Mouse (Mus musculus) liver, embryonic 16.5 days (tissue): Measurements from ENCODE around the gene Tyk2. TPM values are rescaled to one million over a fixed set of nuclear protein-coding genes. Genes with fewer than 3 reads are reported as not detected.

Experiments
- ATAC-seq: fragments of 200-750 bp; cut with Nextera tagmentation; 2 replicates; pipeline ENCODE4 v1.8.0; 2017; ENCODE audit warnings: low read depth, mild to moderate bottlenecking, moderate number of reproducible peaks, moderate library complexity
- H3K27ac ChIP-seq: fragments of 300-500 bp; sonication (generic); 2 replicates; pipeline ENCODE4 v1.5.1; 2014; ENCODE audit warnings: mild to moderate bottlenecking, low read length
- H3K27me3 ChIP-seq: fragments of 300-500 bp; sonication (generic); 2 replicates; pipeline ENCODE4 v1.6.1; 2014; ENCODE audit warnings: low read depth, low read length, mixed read lengths; ENCODE audit not compliant: control insufficient read depth, insufficient read depth
- H3K36me3 ChIP-seq: fragments of 300-500 bp; sonication (generic); 2 replicates; pipeline ENCODE4 v1.6.1; 2014; ENCODE audit warnings: mild to moderate bottlenecking; ENCODE audit not compliant: control insufficient read depth, insufficient read depth
- H3K4me1 ChIP-seq: fragments of 300-500 bp; sonication (generic); 2 replicates; pipeline ENCODE4 v1.6.1; 2014; ENCODE audit warnings: low read depth, low read length, mixed read lengths; ENCODE audit not compliant: control insufficient read depth
- H3K4me2 ChIP-seq: fragments of 300-500 bp; sonication (generic); 2 replicates; pipeline ENCODE4 v1.6.1; 2014; ENCODE audit warnings: low read depth, low read length, mixed read lengths
- H3K4me3 ChIP-seq: fragments of 300-500 bp; sonication (generic); 2 replicates; pipeline ENCODE4 v1.5.1; 2014; ENCODE audit warnings: low read depth, mild to moderate bottlenecking, low read length
- H3K9ac ChIP-seq: fragments of 300-500 bp; sonication (generic); 2 replicates; pipeline ENCODE4 v1.6.1; 2014; ENCODE audit warnings: low read depth, low read length
- H3K9me3 ChIP-seq: fragments of 300-500 bp; sonication (generic); replicated peaks from 2 replicates; pipeline ENCODE4 v1.6.1; 2016; ENCODE audit warnings: low read length; ENCODE audit not compliant: control insufficient read depth
- WGBS: fragments of 180-500 bp; shearing (Covaris S2); extraction: QIAGEN DNeasy Blood & Tissue Kit; methylation state at CpG from one replicate; pipeline ENCODE4 v1.1.7; 2014; ENCODE audit not compliant: insufficient replicate concordance; 5-methylcytosine and 5-hydroxymethylcytosine counted together
- polyA plus RNA-seq: library from polyadenylated mRNA; unstranded; fragments of >200 nt; fragmentation: Nextera tagmentation; extraction: Ambion mirVana; gene quantifications from 2 replicates; pipeline ENCODE4 v1.2.1, GENCODE M21; 2015

Gene Tyk2
- polyA plus RNA-seq, 1 experiment from 2014 or later: 8.9 TPM

DNA sequence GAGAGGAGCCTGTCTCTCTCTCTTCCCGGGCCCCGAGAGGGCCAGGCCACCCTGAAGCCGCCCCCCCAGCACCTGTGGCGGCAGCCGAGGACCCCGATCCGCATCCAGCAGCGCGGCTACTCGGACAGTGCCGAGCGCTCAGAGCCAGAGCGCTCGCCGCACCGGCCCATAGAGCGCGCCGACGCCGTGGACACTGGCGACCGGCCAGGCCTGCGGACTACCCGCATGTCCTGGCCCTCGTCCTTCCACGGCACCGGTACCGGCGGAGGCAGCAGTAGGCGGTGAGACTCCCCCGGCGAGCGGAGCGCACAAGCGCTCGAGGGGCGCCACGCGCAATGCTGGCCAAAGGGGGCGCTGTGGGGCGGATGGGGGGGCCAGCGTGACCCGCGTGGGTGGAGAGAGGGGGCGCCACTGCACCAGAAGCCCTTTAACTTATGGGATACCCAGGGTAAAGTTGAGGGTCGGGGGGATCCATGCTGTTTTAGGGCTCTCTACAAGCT is 35.0 kb upstream of the Tyk2 start:
- Histone ChIP-seq H3K4me3 (peak overlapping the region; percentile 53), H3K27ac (no peak overlapping the region), H3K36me3 (no peaks in the 10 kb centered on the region), H3K4me2 (peak overlapping the region; percentile 61), H3K4me1 (peaks cover 56% of the 10 kb centered on the region), H3K9me3 (no peaks in the 10 kb centered on the region), H3K9ac (peak overlapping the region; percentile 41; the same call in 1 of the 2 replicates), H3K27me3 (peaks cover 57% of the 10 kb centered on the region)
- WGBS: under 1% methylated on average over 46 of the region's 47 CpGs
- no peak for ATAC-seq

GRCm38 (mm10) chr9:21165041-21165951 is 34.3 kb upstream of the Tyk2 start, which contains the start of gene Pde4a:
TSS of gene Pde4a (plus strand) at chr9:21165714.
- Histone ChIP-seq H3K9ac (peak within 1 kb of the TSS; percentile 41; the same call in 1 of the 2 replicates), H3K27ac (no peak within 1 kb of the TSS), H3K36me3 (no peaks in the 10 kb centered on the region), H3K27me3 (peaks cover 57% of the 10 kb centered on the region), H3K9me3 (no peaks in the 10 kb centered on the region), H3K4me3 (peak within 1 kb of the TSS; percentile 53), H3K4me2 (peak within 1 kb of the TSS; percentile 61), H3K4me1 (peaks cover 60% of the 10 kb centered on the region)
- under 1% methylated on average over 85 of the region's 86 CpGs for WGBS
- ATAC-seq: no peak

- H3K4me1 ChIP-seq: peaks cover 60% of the 10 kb centered on the region
- H3K9ac ChIP-seq: no peak overlapping the region
Measured at GRCm38 (mm10) chr9:21164072-21164471, 33.0 kb upstream of the Tyk2 start.

GRCm38 (mm10) chr9:21163086-21164050 is 32.3 kb upstream of the Tyk2 start:
- no peak for ATAC-seq
- WGBS: 41% methylated on average over 11 of the region's 11 CpGs

More at GRCm38 (mm10) chr9:21164072-21164471, 33.0 kb upstream of the Tyk2 start:
- no peak for ATAC-seq
- peaks cover 57% of the 10 kb centered on the region for H3K27me3 ChIP-seq
- H3K4me2 ChIP-seq: no peak overlapping the region
- H3K36me3 ChIP-seq: no peaks in the 10 kb centered on the region
- no peak overlapping the region for H3K4me3 ChIP-seq
- 2% methylated on average over 26 of the region's 26 CpGs for WGBS
- H3K9me3 ChIP-seq: no peaks in the 10 kb centered on the region
- no peak overlapping the region for H3K27ac ChIP-seq

DNA sequence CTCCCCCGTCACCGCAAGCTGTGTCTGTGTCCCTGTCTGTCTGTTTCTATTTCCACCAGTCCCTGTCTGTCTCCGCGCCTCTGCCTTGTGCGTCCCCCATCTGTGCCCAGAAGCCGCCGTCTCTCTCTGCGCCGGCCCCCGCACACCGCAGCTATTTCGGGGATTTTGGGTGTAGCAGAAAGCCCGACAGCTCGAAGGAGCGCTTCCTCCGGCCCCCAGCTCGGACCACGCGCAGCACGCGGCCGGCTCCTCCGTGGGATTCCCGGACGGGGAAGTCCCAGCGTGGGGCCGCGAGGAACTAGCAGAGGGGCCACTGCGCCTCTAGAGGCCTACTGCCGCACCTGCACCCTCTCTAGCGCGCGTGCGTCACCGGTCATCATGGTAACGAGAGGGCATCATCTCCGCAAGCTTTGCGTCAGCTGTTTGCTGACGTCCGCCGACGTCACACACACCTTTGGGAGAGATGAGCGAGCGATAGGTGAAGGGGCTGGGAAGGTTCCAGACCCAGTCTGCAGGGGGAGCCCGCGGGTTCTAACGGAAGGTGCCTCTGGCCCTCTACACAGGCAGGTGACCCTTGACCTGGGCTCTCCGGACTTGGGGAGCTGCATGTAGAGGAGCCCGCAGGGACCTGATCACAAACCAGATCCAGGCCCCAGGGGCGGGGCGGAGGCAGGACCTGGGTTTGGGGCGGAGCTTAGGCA is 30.3 kb upstream of the Tyk2 start:
- Histone ChIP-seq H3K9me3 (no peaks in the 10 kb centered on the region), H3K36me3 (no peaks in the 10 kb centered on the region), H3K4me1 (peaks cover 35% of the 10 kb centered on the region), H3K9ac (peak overlapping the region; percentile 76), H3K4me2 (peak overlapping the region; percentile 92), H3K27me3 (peaks cover 48% of the 10 kb centered on the region), H3K4me3 (peak overlapping the region; percentile 68), H3K27ac (no peak overlapping the region; the same call in 1 of the 2 replicates)
- under 1% methylated on average over 52 of the region's 52 CpGs for WGBS
- peak; percentile 77 for ATAC-seq

More at GRCm38 (mm10) chr9:21163086-21164050, 32.3 kb upstream of the Tyk2 start:
- Histone ChIP-seq H3K27me3 (peaks cover 57% of the 10 kb centered on the region), H3K27ac (no peak overlapping the region), H3K9me3 (no peaks in the 10 kb centered on the region), H3K4me2 (no peak overlapping the region), H3K4me1 (peaks cover 53% of the 10 kb centered on the region), H3K9ac (no peak overlapping the region), H3K36me3 (no peaks in the 10 kb centered on the region), H3K4me3 (no peak overlapping the region)

DNA sequence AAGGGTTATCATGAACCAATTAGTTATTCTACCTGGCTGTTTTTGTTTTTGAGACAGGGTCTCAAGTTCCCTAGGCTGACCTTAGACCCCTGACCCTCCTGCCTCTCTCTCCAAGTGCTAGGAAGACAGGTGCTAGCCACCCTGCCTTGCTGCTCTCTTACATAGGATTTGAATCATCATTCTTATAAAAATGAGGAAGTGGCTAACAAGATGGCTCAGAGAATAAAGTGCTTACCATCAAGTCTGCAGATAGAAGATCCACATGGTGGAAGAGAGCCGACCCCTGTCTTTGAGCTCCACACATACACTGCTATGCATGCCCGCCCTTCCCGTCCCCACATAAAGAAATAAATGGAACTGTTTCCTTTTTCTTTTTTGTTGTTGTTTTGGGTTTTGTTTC is 23.7 kb upstream of the Tyk2 start:
- H3K27me3 ChIP-seq: no peaks in the 10 kb centered on the region
- H3K36me3 ChIP-seq: no peaks in the 10 kb centered on the region
- ATAC-seq: no peak
- no peak overlapping the region for H3K9ac ChIP-seq
- peaks cover 16% of the 10 kb centered on the region for H3K4me1 ChIP-seq
- 59% methylated on average over 3 of the region's 3 CpGs for WGBS
- no peak overlapping the region for H3K4me2 ChIP-seq
- no peaks in the 10 kb centered on the region for H3K9me3 ChIP-seq
- H3K4me3 ChIP-seq: no peak overlapping the region
- no peak overlapping the region for H3K27ac ChIP-seq

DNA sequence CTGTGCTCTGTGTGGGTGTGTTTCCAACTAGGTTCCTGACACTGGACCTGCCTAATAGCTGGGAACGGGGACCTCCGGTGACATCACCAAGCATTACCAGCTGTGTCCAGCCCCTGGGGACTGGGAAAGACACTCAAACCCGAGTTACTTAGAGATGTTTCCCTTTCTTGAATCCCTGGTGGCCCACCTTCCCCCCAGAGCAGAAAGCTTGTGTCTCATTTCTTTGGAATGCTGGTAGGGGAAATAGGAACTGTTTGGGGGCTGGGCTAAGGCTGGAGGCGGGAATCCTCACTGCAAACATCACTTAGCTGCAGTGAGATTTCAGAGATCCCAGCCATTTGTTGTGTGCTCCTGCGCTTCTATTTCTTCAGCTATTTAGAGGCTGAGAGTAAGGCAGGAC is 22.8 kb upstream of the Tyk2 start:
- H3K27ac ChIP-seq: no peak overlapping the region
- H3K4me2 ChIP-seq: peak overlapping the region; percentile 54
- peaks cover 19% of the 10 kb centered on the region for H3K4me1 ChIP-seq
- H3K9me3 ChIP-seq: no peaks in the 10 kb centered on the region
- peak overlapping the region; percentile 12 for H3K4me3 ChIP-seq
- WGBS: 25% methylated on average over 5 of the region's 5 CpGs
- no peaks in the 10 kb centered on the region for H3K27me3 ChIP-seq
- no peaks in the 10 kb centered on the region for H3K36me3 ChIP-seq
- ATAC-seq: no peak
- H3K9ac ChIP-seq: no peak overlapping the region

DNA sequence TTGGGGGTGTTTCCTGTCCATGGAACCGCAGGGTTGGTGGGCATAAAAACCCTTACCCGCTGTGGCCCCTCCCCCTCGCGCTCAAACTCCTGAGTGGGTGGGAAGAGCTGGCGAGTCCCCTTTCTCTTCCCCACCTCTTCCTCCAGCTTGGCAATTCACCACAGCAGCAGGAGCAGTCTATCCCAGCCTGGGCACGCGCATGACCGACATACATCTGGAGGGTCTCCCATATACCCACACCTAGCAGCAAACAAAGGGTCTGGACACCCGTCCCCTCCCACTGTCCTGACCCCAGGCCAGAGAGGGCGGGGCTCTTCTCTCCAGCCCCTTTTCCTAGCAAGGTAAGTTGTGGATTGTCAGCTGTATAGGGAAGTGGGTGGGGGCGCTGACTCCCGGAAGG is 22.3 kb upstream of the Tyk2 start:
- H3K4me2 ChIP-seq: peak overlapping the region; percentile 54
- H3K4me3 ChIP-seq: peak overlapping the region; percentile 12
- H3K9ac ChIP-seq: no peak overlapping the region
- WGBS: 2% methylated on average over 12 of the region's 12 CpGs
- H3K27me3 ChIP-seq: no peaks in the 10 kb centered on the region
- no peak overlapping the region for H3K27ac ChIP-seq
- peaks cover 24% of the 10 kb centered on the region for H3K4me1 ChIP-seq
- H3K9me3 ChIP-seq: no peaks in the 10 kb centered on the region
- no peak for ATAC-seq
- no peaks in the 10 kb centered on the region for H3K36me3 ChIP-seq
